9 mouse cellular contexts compared by ENCODE assay signal in genomic region chr8:121258126-121258792, GRCm38 (mm10).
DNase-seq lines count a peak whose midpoint lies in the region; ATAC-seq and TF ChIP-seq lines count a peak whose summit lies in the region.
"Had no signal": no experiment of that assay in that cellular context is flagged by ENCODE, and none has a peak within 500 bp of the region (broad histone marks: within the 10 kb centered on the region; RNA-seq: fewer than 3 reads in every experiment).

No protein-coding gene starts in this region.

- no peak for TF ChIP-seq EP300 in liver, postnatal 0 days (IDR thresholded peaks at IDR 0.05; ENCODE audit: low read depth)

- TF ChIP-seq CTCF in liver, postnatal 0 days (IDR thresholded peaks at IDR 0.05; ENCODE audit: low read depth) = no peak

- no peak overlapping the region for H3K9ac ChIP-seq in forebrain, embryonic 16.5 days (replicated peaks; ENCODE audit: low read depth, low read length)
- no peak overlapping the region for H3K9ac ChIP-seq in liver, postnatal 0 days (replicated peaks)
- H3K9ac ChIP-seq: limb, embryonic 15.5 days had no signal

- H3K4me2 ChIP-seq in forebrain, embryonic 16.5 days (ENCODE audit: low read length) = no peak overlapping the region
- no peak overlapping the region for H3K4me2 ChIP-seq in liver, postnatal 0 days (ENCODE audit: low read depth, low read length)
- H3K4me2 ChIP-seq: limb, embryonic 15.5 days had no signal

- peak overlapping the region; percentile 56 for H3K27ac ChIP-seq in forebrain, embryonic 10.5 days
- H3K27ac ChIP-seq in forebrain, embryonic 16.5 days (ENCODE audit: low read length) = no peak overlapping the region
- no peak overlapping the region for H3K27ac ChIP-seq in liver, postnatal 0 days (ENCODE audit: low read depth)
- peak overlapping the region; percentile 37; the same call in 1 of the 2 replicates for H3K27ac ChIP-seq in limb, embryonic 10.5 days
- H3K27ac ChIP-seq: limb, embryonic 15.5 days had no signal

- H3K36me3 ChIP-seq in forebrain, embryonic 10.5 days (replicated peaks) = no peaks in the 10 kb centered on the region
- no peaks in the 10 kb centered on the region for H3K36me3 ChIP-seq in forebrain, embryonic 16.5 days (ENCODE audit: control insufficient read depth, insufficient read depth)
- no peaks in the 10 kb centered on the region for H3K36me3 ChIP-seq in liver, postnatal 0 days (replicated peaks; ENCODE audit: insufficient read depth, low read length)
- H3K36me3 ChIP-seq in limb, embryonic 10.5 days = no peaks in the 10 kb centered on the region
- H3K36me3 ChIP-seq: limb, embryonic 15.5 days had no signal

- H3K4me3 ChIP-seq in forebrain, embryonic 10.5 days = no peak overlapping the region
- no peak overlapping the region for H3K4me3 ChIP-seq in forebrain, embryonic 16.5 days (replicated peaks; ENCODE audit: low read length)
- H3K4me3 ChIP-seq in liver, postnatal 0 days (ENCODE audit: low read depth, low read length) = no peak overlapping the region
- H3K4me3 ChIP-seq in limb, embryonic 10.5 days = peak overlapping the region; percentile 22; the same call in 1 of the 2 replicates
- H3K4me3 ChIP-seq: limb, embryonic 15.5 days had no signal

- peaks cover 50% of the 10 kb centered on the region for H3K27me3 ChIP-seq in forebrain, embryonic 10.5 days (ENCODE audit: poor library complexity, severe bottlenecking)
- H3K27me3 ChIP-seq in forebrain, embryonic 16.5 days (replicated peaks; ENCODE audit: control insufficient read depth, insufficient read depth, low read length) = no peaks in the 10 kb centered on the region
- 0 out of 2 replicates have a peak, but pooled peaks cover 4% of the 10 kb centered on the region for H3K27me3 ChIP-seq in liver, postnatal 0 days (ENCODE audit: insufficient read depth, low read length)
- H3K27me3 ChIP-seq in limb, embryonic 10.5 days (ENCODE audit: low read depth, poor library complexity, severe bottlenecking) = peaks cover 88% of the 10 kb centered on the region

- ATAC-seq in forebrain, embryonic 16.5 days = no peak
- ATAC-seq in liver, postnatal 0 days = no peak
- ATAC-seq in megakaryocyte-erythroid progenitor cell, adult 5-6 weeks (replicated peaks; ENCODE audit: low FRiP score, low TSS enrichment, poor library complexity, severe bottlenecking) = no peak

- intact Hi-C loops in gastrocnemius, postnatal 14 days (cut with DNase I; ENCODE audit: low total_unique reads) = no loop called here

- no peaks in the 10 kb centered on the region for H3K9me3 ChIP-seq in forebrain, embryonic 10.5 days
- H3K9me3 ChIP-seq in forebrain, embryonic 16.5 days (ENCODE audit: control insufficient read depth, low read length) = no peaks in the 10 kb centered on the region
- no peaks in the 10 kb centered on the region for H3K9me3 ChIP-seq in liver, postnatal 0 days (ENCODE audit: low read length)
- H3K9me3 ChIP-seq in limb, embryonic 10.5 days (replicated peaks) = no peaks in the 10 kb centered on the region
- H3K9me3 ChIP-seq: limb, embryonic 15.5 days had no signal

- 69% methylated on average over 21 of the region's 21 CpGs for WGBS in forebrain, embryonic 10.5 days
- 70% methylated on average over 21 of the region's 21 CpGs for WGBS in forebrain, embryonic 16.5 days
- WGBS in liver, postnatal 0 days (ENCODE audit: insufficient replicate concordance) = 28% methylated on average over 21 of the region's 21 CpGs
- 15% methylated on average over 21 of the region's 21 CpGs for WGBS in limb, embryonic 10.5 days

- peaks cover 44% of the 10 kb centered on the region for H3K4me1 ChIP-seq in forebrain, embryonic 10.5 days
- no peaks in the 10 kb centered on the region for H3K4me1 ChIP-seq in forebrain, embryonic 16.5 days (replicated peaks; ENCODE audit: control insufficient read depth, insufficient read depth, low read length)
- H3K4me1 ChIP-seq in liver, postnatal 0 days (ENCODE audit: insufficient read depth) = peaks cover 7% of the 10 kb centered on the region
- H3K4me1 ChIP-seq in limb, embryonic 10.5 days = peaks cover 51% of the 10 kb centered on the region

- DNase-seq in forebrain, embryonic 10.5 days (ENCODE audit: extremely low spot score, low spot score) = no peak
- DNase-seq in liver = peak; percentile 21
- no peak for DNase-seq in liver, postnatal 0 days
- DNase-seq in embryo, embryonic 10 days (ENCODE audit: low spot score) = peak; percentile 54
- no peak for DNase-seq in limb, embryonic 10.5 days (ENCODE audit: low spot score)
- DNase-seq in gastrocnemius, postnatal 14 days = no peak

Comparison
In these comparisons a context has a peak if more than half of its experiments do, and no peak if none do; other contexts are left out.
1. DNase-seq: peak in liver (single experiment) and embryo, embryonic 10 days (single experiment); none in forebrain, embryonic 10.5 days (single experiment), liver, postnatal 0 days (single experiment), limb, embryonic 10.5 days (single experiment) and gastrocnemius, postnatal 14 days (single experiment).
2. H3K27ac ChIP-seq: peak in forebrain, embryonic 10.5 days (single experiment) and limb, embryonic 10.5 days (single experiment); none in forebrain, embryonic 16.5 days (single experiment) and liver, postnatal 0 days (single experiment).